Mouse (Mus musculus): Measurements from ENCODE around the gene Mlf1.

GRCm38 (mm10) chr3:67375063-67375462 is 1.2 kb downstream of the Mlf1 start, which contains the start of gene Gm17402:
- TF ChIP-seq CTCF (IDR thresholded peaks at IDR 0.05; ENCODE audit: extremely low read depth, insufficient read depth, low read length) (no peak), POLR2A (IDR thresholded peaks at IDR 0.05; ENCODE audit: extremely low read depth, insufficient read depth, low read length) (no peak)

Measured in cortical plate, adult 2 months (tissue).